Mouse (Mus musculus): ENCODE data around the gene Agfg2.
A peak's percentile ranks its signal among the peaks of the same experiment; 100 is the strongest.

Gene Agfg2

DNA sequence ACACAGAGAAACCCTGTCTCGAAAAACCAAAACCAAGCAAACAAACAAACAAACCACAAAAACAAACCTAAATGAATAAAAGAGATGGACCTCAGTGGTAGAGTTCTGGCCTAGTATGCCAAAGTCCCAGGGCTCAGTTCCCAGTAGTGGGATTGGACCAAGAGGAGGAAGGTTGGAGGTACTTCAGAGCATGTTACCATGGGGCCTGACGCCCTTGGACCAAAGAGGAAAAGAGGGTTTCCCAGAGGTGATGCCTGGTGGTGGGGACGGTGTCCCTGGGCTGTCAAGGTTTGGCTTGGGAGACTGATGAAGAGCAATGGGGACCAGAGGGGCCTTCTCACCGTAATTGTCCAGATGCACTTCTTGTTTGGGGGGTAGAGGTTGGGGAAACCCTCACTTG lies 74.5 kb downstream of the Agfg2 start:
- no peak for DNase-seq (ENCODE audit: low spot score in 2 of 2)

DNA sequence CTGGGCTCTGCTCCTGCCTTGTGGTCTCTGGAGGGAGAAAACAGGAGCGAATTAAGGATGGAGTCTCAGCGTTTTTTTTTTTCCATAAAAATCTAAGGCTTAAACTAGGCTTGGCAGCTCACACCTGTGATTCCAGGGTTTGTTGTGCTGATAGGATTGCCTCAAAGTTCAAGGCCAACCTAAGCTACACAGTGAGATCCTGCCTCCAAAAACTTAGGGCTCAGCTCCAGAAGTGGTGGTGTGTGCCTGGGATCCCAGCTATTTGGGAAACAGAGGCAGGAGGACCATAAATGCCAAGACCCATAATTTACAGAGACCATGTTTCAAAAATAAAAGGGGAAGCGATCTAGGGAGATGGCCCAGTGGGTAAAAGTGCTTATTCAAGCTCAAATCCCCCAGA lies 75.2 kb downstream of the Agfg2 start:
- DNase-seq (ENCODE audit: low spot score in 2 of 2) = no peak

GRCm38 (mm10) chr5:137608654-137609190 lies 75.8 kb downstream of the Agfg2 start:
- DNase-seq (ENCODE audit: low spot score in 2 of 2) = no peak

GRCm38 (mm10) chr5:137607860-137608653 lies 76.5 kb downstream of the Agfg2 start:
- no peak for DNase-seq (ENCODE audit: low spot score in 2 of 2)

DNA sequence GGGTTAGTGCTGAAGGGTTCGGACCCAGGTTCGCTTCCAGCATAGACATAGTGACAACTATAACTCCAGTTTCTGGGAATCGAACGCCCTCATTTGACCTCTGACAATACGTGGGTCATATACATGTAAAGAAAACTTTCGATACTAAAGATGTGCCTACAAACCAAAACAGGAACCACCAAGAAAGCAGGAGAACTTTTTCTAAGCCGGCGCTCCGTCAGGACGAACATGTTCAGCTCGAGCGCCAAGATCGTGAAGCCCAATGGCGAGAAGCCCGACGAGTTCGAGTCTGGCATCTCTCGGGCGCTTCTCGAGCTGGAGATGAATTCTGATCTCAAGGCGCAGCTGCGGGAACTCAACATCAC lies 83.2 kb downstream of the Agfg2 start:
- no peak for DNase-seq (ENCODE audit: low spot score in 2 of 2)

DNA sequence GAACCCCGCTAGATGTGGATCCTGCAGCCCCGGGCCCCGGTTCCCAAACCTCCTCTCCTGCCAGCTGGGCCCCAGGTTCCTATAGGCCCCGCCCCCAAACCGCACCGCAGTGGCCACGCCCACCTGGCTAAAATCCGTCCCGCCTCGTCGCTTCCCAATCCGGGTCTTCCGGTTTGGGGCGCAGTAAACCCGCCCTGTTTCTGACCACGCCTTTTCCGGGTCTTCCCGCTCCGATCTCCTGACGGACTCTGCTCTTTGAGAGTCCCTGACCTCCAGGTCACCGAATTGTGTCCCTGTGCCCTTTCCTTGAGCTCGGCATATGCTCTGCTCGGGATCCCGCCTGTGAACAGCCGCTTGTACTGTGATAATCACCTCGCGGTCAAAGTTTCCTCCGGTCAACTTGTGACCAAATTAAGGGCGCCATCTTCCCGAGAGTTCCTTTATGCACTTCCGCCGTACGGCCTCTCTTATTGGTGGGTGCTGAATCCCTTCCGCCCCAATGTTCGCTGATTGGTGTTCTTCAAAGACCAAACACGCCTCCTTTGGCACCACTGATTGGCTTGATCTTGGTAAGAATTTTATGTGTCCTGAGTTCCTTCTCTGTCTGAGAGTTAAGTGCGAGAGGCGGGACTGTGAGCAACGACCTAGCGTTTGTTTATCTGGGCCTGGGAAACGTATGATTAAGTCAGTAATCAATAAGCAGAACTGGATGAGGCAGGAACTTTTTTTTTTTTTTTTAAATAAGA lies 83.7 kb downstream of the Agfg2 start, which contains the start of gene Mospd3:
TSS of gene Mospd3 (minus strand) at position 440 of the 746 bp plus-strand sequence.
- peak; percentile 91 to 97 for DNase-seq (ENCODE audit: low spot score in 2 of 2)
